Mouse (Mus musculus) cortical plate, adult 2 months (tissue): ENCODE data around the gene Apom.

Experiments
- CTCF ChIP-seq: fragments of 200-500 bp; IDR thresholded peaks from 2 replicates; pipeline ENCODE4 v1.5.1; 2011; ENCODE audit warnings: mild to moderate bottlenecking, control low read depth, low read length; ENCODE audit not compliant: insufficient read depth; ENCODE audit errors: extremely low read depth
- POLR2A ChIP-seq: fragments of 200-500 bp; IDR thresholded peaks from 2 replicates; pipeline ENCODE4 v1.6.1; 2011; ENCODE audit warnings: mild to moderate bottlenecking, low read length, control low read depth; ENCODE audit not compliant: insufficient read depth; ENCODE audit errors: extremely low read depth

- TF ChIP-seq POLR2A = no peak
- no peak for TF ChIP-seq CTCF
Measured at GRCm38 (mm10) chr17:35080248-35080647, 51.6 kb downstream of the Apom start.
